Mouse (Mus musculus) lung, postnatal 4 days (tissue): ENCODE data around the gene Olfr424.

Source experiments
- DNase-seq, 2 experiments: peaks; one replicate each; pipeline ENCODE4 v3.0.0; 2021

The Olfr424 gene

GRCm38 (mm10) chr1:174131217-174131616 is at the start of gene Olfr424:
Olfr424 (plus strand) TSS chr1:174131517.
- DNase-seq = no peak

- no peak for DNase-seq
Measured at GRCm38 (mm10) chr1:174084031-174084430, 47.3 kb upstream of the Olfr424 start, which contains the start of gene Olfr429. Olfr429 (plus strand) TSS chr1:174084331.

- DNase-seq = no peak
Measured at GRCm38 (mm10) chr1:174096591-174096990, 34.7 kb upstream of the Olfr424 start, which contains the start of gene Olfr427. Olfr427 (plus strand) TSS chr1:174096891.

GRCm38 (mm10) chr1:174103735-174104134 is 27.6 kb upstream of the Olfr424 start:
- no peak for DNase-seq

GRCm38 (mm10) chr1:174121062-174121461 is 10.3 kb upstream of the Olfr424 start, which contains the start of gene Olfr231:
Olfr231 (minus strand) TSS chr1:174121162.
- DNase-seq = no peak

- DNase-seq = no peak
Measured at GRCm38 (mm10) chr1:174131999-174132398, 682 bp downstream of the Olfr424 start.

GRCm38 (mm10) chr1:174141384-174141783 is 10.1 kb downstream of the Olfr424 start:
- DNase-seq = no peak

- no peak for DNase-seq
Measured at GRCm38 (mm10) chr1:174146696-174147095, 15.4 kb downstream of the Olfr424 start.

GRCm38 (mm10) chr1:174149289-174149688 is 18.0 kb downstream of the Olfr424 start:
- no peak for DNase-seq

GRCm38 (mm10) chr1:174155333-174155732 is 24.0 kb downstream of the Olfr424 start, which contains the start of gene Olfr420:
Olfr420 (plus strand) TSS chr1:174155633.
- DNase-seq = no peak

GRCm38 (mm10) chr1:174157622-174158021 is 26.3 kb downstream of the Olfr424 start:
- DNase-seq = no peak

GRCm38 (mm10) chr1:174158512-174158911 is 27.2 kb downstream of the Olfr424 start:
- no peak for DNase-seq

GRCm38 (mm10) chr1:174159095-174159494 is 27.8 kb downstream of the Olfr424 start:
- no peak for DNase-seq

GRCm38 (mm10) chr1:174169024-174169423 is 37.7 kb downstream of the Olfr424 start:
- no peak for DNase-seq

- no peak for DNase-seq
Measured at GRCm38 (mm10) chr1:174170706-174171501, 39.6 kb downstream of the Olfr424 start.

- DNase-seq = peak in 1 of 2 experiments; percentile 17
Measured at GRCm38 (mm10) chr1:174171537-174171936, 40.2 kb downstream of the Olfr424 start.

GRCm38 (mm10) chr1:174172605-174173004 is 41.3 kb downstream of the Olfr424 start, which contains the start of gene Spta1:
Spta1 (plus strand) TSS chr1:174172776.
- no peak for DNase-seq
